Mouse (Mus musculus) liver, embryonic 14.5 days (tissue): ENCODE results near the gene Aqp11. TPM values are rescaled to one million over a fixed set of nuclear protein-coding genes. Genes with fewer than 3 reads are reported as not detected.

ENCODE experiments used
- ATAC-seq: fragments of 200-750 bp; cut with Nextera tagmentation; 2 replicates; pipeline ENCODE4 v1.8.0; 2017; ENCODE audit warnings: moderate number of reproducible peaks, mild to moderate bottlenecking, moderate library complexity; ENCODE audit not compliant: insufficient read depth
- DNase-seq, 3 experiments: peaks; one replicate each; pipeline ENCODE4 v3.0.0-alpha.2; 2012 to 2013; ENCODE audit warnings: low read depth in 3 of 3, low spot score in 3 of 3
- H3K27ac ChIP-seq: fragments of 300-500 bp; sonication (generic); 2 replicates; pipeline ENCODE4 v1.5.1; 2014; ENCODE audit warnings: moderate library complexity, mild to moderate bottlenecking, control low read depth, inconsistent platforms
- H3K27me3 ChIP-seq: fragments of 300-500 bp; sonication (generic); 2 replicates; pipeline ENCODE4 v1.6.1; 2014; ENCODE audit warnings: mild to moderate bottlenecking, low read length, moderate library complexity; ENCODE audit not compliant: control insufficient read depth, insufficient read depth
- H3K36me3 ChIP-seq: fragments of 300-500 bp; sonication (generic); replicated peaks from 2 replicates; pipeline ENCODE4 v1.6.1; 2014; ENCODE audit warnings: low read depth; ENCODE audit not compliant: control insufficient read depth, insufficient read depth
- H3K4me1 ChIP-seq, 2 experiments: fragments of 200-500 bp in 1 of 2; fragments of 300-500 bp in 1 of 2; sonication (generic) in 1 of 2; replicated peaks; 2 replicates each; pipeline ENCODE4 v1.6.1; 2012 to 2014; ENCODE audit warnings: antibody characterized with exemption in 1 of 2, inconsistent platforms in 1 of 2, low read length in 1 of 2; ENCODE audit not compliant: control insufficient read depth in 2 of 2, insufficient read depth in 2 of 2
- H3K4me2 ChIP-seq: fragments of 300-500 bp; sonication (generic); 2 replicates; pipeline ENCODE4 v1.6.1; 2014; ENCODE audit warnings: low read depth, mild to moderate bottlenecking, control low read depth, moderate library complexity
- H3K4me3 ChIP-seq, 2 experiments: fragments of 200-500 bp in 1 of 2; fragments of 300-500 bp in 1 of 2; sonication (generic) in 1 of 2; 2 replicates each; pipeline ENCODE4 v1.5.1; 2012 to 2014; ENCODE audit warnings: low read depth in 2 of 2, low read length in 2 of 2, mild to moderate bottlenecking in 2 of 2, control low read depth in 1 of 2, inconsistent platforms in 1 of 2, moderate library complexity in 1 of 2; ENCODE audit not compliant: insufficient read depth in 1 of 2
- H3K9ac ChIP-seq: fragments of 300-500 bp; sonication (generic); replicated peaks from 2 replicates; pipeline ENCODE4 v1.6.1; 2014; ENCODE audit warnings: mild to moderate bottlenecking, control low read depth, moderate library complexity
- H3K9me3 ChIP-seq: fragments of 300-500 bp; sonication (generic); 2 replicates; pipeline ENCODE4 v1.6.1; 2016; ENCODE audit warnings: low read length, mixed read lengths; ENCODE audit not compliant: control insufficient read depth
- CTCF ChIP-seq: IDR thresholded peaks from 2 replicates; pipeline ENCODE4 v1.5.1; 2016; ENCODE audit warnings: antibody characterized with exemption, low read depth, control low read depth
- EP300 ChIP-seq: IDR thresholded peaks from 2 replicates; pipeline ENCODE4 v1.6.1; 2016; ENCODE audit warnings: antibody characterized with exemption, low read depth
- WGBS: fragments of 180-500 bp; shearing (Covaris S2); extraction: QIAGEN DNeasy Blood & Tissue Kit; methylation state at CpG from one replicate; pipeline ENCODE4 v1.1.7; 2014; ENCODE audit not compliant: insufficient replicate concordance; 5-methylcytosine and 5-hydroxymethylcytosine counted together
- polyA plus RNA-seq, 2 experiments: library from polyadenylated mRNA; depleted of rRNA in 1 of 2; stranded (reverse) in 1 of 2; unstranded in 1 of 2; fragments of >200 nt; fragmentation: Nextera tagmentation in 1 of 2; extraction: Ambion mirVana in 1 of 2; gene quantifications; 2 replicates each; pipeline versions ENCODE4 v1.2.1 to v1.2.3; 2012 to 2014

The Aqp11 gene
- polyA plus RNA-seq, 2 experiments = 7.4 to 22.3 TPM

- WGBS = 62% methylated on average over 8 of the region's 8 CpGs
- ATAC-seq (no peak), DNase-seq (no peak)
- Histone ChIP-seq H3K27me3 (no peaks in the 10 kb centered on the region), H3K4me2 (no peak overlapping the region), H3K9me3 (no peaks in the 10 kb centered on the region), H3K4me1 (peaks cover 0 to 11% of the 10 kb centered on the region in 2 experiments; a peak in 3 of 4 replicates), H3K4me3 (no peak overlapping the region), H3K27ac (no peak overlapping the region), H3K36me3 (no peaks in the 10 kb centered on the region), H3K9ac (no peak overlapping the region)
- TF ChIP-seq EP300 (no peak), CTCF (no peak)
Observed at GRCm38 (mm10) chr7:97767841-97768240, 29.8 kb upstream of the Aqp11 start.

DNA sequence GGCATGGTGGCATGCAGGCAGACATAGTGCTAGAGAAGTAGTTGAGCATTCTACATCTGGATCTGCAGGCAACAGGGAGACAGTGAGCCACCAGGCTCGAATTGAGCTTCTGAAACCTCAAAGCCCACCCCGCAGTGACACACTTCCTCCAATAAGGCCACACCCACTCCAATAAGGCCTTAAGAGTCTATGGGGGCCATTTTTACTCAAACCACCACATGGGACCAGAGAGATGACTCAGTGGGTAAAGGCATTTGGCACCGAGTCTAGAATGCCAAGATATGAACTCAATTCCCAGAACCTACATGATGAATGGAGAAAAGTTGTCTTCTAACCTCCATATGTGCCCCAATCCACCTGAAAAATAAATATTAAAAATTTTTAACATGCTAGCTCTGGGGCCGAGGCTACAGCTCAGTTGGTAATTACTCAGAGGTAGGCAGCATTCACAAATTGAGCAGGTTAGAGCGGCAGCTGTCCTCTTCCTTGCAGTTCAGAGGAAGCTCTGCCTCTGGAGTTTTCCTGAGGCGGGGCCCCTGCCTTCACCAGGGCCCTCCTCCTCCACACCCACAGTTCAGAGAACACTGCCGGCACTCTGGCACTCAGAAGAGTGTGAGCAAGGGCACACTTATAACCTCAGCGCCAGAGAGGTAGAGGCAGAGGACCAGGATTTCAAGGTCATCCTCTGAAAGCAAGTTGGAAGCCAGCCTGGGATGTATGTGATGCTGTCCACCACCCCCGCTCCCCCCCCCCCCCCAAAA lies 28.5 kb upstream of the Aqp11 start:
- no peak overlapping the region for H3K4me3 ChIP-seq
- H3K9me3 ChIP-seq = no peaks in the 10 kb centered on the region
- no peak overlapping the region for H3K27ac ChIP-seq
- H3K27me3 ChIP-seq = no peaks in the 10 kb centered on the region
- H3K9ac ChIP-seq = no peak overlapping the region
- DNase-seq (no peak), ATAC-seq (no peak)
- no peaks in the 10 kb centered on the region for H3K36me3 ChIP-seq
- no peak overlapping the region for H3K4me2 ChIP-seq
- no peak for TF ChIP-seq CTCF
- no peak for TF ChIP-seq EP300
- 41% methylated on average over 9 of the region's 9 CpGs for WGBS
- peaks cover 0 to 11% of the 10 kb centered on the region in 2 experiments; a peak in 3 of 4 replicates for H3K4me1 ChIP-seq

DNA sequence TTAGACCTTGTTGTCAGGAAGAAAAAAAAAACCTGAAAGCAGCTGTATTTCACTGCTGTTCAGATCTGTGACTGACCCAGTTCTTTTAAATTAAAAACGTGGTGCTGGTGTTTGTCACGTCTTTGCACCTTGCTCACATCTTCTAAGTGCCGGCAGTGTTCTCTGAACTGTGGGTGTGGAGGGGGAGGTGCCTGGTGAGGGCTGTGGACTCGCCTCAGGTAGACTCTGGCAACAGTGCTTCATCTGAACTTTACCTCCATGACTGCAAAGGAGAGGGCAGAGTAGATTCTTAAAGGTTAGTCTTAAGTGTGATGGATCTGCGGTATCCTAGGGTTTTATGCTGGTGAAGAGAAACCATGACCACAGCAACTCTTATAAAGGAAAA lies 27.9 kb upstream of the Aqp11 start:
- Histone ChIP-seq H3K9me3 (no peaks in the 10 kb centered on the region), H3K36me3 (no peaks in the 10 kb centered on the region), H3K4me2 (no peak overlapping the region), H3K4me1 (peaks cover 0 to 11% of the 10 kb centered on the region in 2 experiments; a peak in 3 of 4 replicates), H3K27me3 (no peaks in the 10 kb centered on the region), H3K9ac (no peak overlapping the region), H3K27ac (no peak overlapping the region), H3K4me3 (no peak overlapping the region)
- 71% methylated on average over 5 of the region's 5 CpGs for WGBS
- no peak for DNase-seq
- TF ChIP-seq EP300 (no peak), CTCF (no peak)
- ATAC-seq = no peak

- WGBS = 48% methylated on average over 21 of the region's 21 CpGs
- H3K36me3 ChIP-seq = no peaks in the 10 kb centered on the region
- no peak overlapping the region for H3K27ac ChIP-seq
- no peak for DNase-seq
- H3K9me3 ChIP-seq = no peaks in the 10 kb centered on the region
- H3K27me3 ChIP-seq = no peaks in the 10 kb centered on the region
- no peak overlapping the region for H3K4me2 ChIP-seq
- TF ChIP-seq CTCF = no peak
- TF ChIP-seq EP300 = no peak
- no peak overlapping the region for H3K4me3 ChIP-seq
- peaks cover 0 to 11% of the 10 kb centered on the region in 2 experiments; a peak in 3 of 4 replicates for H3K4me1 ChIP-seq
- no peak overlapping the region for H3K9ac ChIP-seq
- no peak for ATAC-seq
Observed at GRCm38 (mm10) chr7:97765181-97765962, 27.3 kb upstream of the Aqp11 start.

DNA sequence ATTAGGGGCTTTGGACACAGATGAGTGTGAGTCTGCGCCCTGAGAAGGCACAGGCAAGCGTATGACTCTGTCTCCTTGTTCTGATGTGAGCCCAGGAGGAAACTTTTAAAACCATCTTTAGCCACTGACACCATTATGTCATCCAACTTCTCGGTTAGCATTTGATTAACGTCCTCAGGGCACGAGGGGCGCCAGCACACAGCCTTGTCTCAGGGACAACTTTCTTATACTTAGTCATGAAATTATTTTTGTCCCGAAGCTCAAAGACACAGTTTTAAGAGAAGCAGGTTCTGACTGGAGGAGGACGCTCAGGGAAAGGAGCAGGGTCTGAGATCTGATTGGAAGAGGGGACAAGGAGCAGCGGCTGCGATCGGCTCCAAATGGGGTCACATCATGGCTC lies 26.5 kb upstream of the Aqp11 start:
- no peak overlapping the region for H3K4me3 ChIP-seq
- H3K36me3 ChIP-seq = no peaks in the 10 kb centered on the region
- H3K4me1 ChIP-seq = peaks cover 0 to 11% of the 10 kb centered on the region in 2 experiments; a peak in 3 of 4 replicates
- no peaks in the 10 kb centered on the region for H3K9me3 ChIP-seq
- WGBS = 64% methylated on average over 11 of the region's 11 CpGs
- H3K4me2 ChIP-seq = no peak overlapping the region
- ATAC-seq (no peak), DNase-seq (no peak)
- H3K9ac ChIP-seq = no peak overlapping the region
- H3K27me3 ChIP-seq = no peaks in the 10 kb centered on the region
- no peak overlapping the region for H3K27ac ChIP-seq
- TF ChIP-seq EP300 (no peak), CTCF (no peak)
